In the genomic region with DNA sequence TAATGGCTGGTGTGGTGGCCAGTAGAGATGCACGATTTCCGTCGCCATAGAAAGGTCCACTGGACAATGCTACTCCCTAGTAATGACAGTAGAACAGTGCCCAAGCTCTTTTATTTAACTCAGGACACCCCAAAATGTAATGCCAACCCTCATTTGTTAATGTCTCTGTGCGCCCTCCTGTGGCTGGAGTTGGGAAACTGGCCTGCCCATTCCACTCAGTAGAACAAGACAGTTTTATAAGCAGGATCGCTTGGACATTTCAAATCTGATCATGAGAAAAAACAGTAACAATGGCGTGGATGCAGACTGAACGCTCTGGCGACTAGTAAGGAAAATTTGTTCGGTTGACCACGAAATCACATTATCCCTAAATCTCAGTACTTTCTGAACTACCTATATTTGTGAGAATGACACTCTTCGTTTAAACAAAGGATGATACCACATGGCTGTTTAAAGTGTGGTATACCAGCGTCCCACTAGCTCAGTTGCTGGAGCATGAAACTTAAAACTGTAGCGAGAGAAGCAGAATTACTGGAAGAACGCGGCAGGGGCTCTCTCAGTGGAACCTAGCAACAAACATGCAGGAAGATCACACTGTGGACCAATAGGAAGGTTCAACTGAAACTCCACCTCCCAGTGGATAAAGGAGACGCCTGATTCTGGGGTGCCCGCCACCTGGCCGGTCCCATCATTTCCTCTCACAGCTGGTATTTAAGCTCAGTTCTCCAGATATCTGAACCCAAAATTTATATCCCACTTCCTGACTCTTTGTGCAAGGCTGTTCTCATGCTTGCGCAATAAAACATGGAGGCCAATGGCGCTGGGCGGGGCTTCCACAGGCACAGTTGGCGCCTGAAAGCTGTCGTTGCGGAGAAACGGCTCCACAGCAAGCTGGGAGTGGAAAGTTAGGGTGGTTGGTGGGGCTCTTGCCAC, we compare ENCODE assay signal across 8 mouse cellular contexts. TPM values are rescaled to one million over a fixed set of nuclear protein-coding genes. Genes with fewer than 3 reads are reported as not detected.
DNase-seq lines count a peak whose midpoint lies in the region; ATAC-seq and TF ChIP-seq lines count a peak whose summit lies in the region.

No protein-coding gene starts in this region.

- POLR2A ChIA-PET in Patski (lab: Charles Lee), result no interaction called here

- in situ Hi-C loops in Patski (cut with MboI; ENCODE audit: low pct_unique_long_range_greater_than_20kb), result no loop called here

- H3K4me1 ChIP-seq in hindbrain, embryonic 14.5 days (replicated peaks; ENCODE audit: control insufficient read depth, insufficient read depth, low read length), result peaks cover 3% of the 10 kb centered on the region; the same call in 1 of the 2 replicates

- no peak for DNase-seq in Patski (ENCODE audit: low read depth, low spot score)
- DNase-seq in cerebellum, postnatal 14 days, result peak; percentile 76 to 83
- peak; percentile 35 to 45 for DNase-seq in frontal cortex, postnatal 25 days (ENCODE audit: low spot score in 2 of 2)
- peak; percentile 72 for DNase-seq in hindbrain, embryonic 14.5 days (ENCODE audit: low spot score)
- peak; percentile 43 to 70 for DNase-seq in layer of hippocampus, postnatal 25 days (ENCODE audit: extremely low spot score in 1 of 2, low spot score in 1 of 2)
- peak; percentile 76 for DNase-seq in lung, postnatal 10 days
- DNase-seq in ovary, postnatal 10 days (ENCODE audit: low spot score), result peak; percentile 27
- DNase-seq in thymus, postnatal 10 days (ENCODE audit: low spot score in 2 of 2), result peak; percentile 42 to 45

- CTCF ChIA-PET in Patski (lab: Charles Lee), result no interaction called here

- WGBS in hindbrain, embryonic 14.5 days, result 28% methylated on average over 25 of the region's 25 CpGs

- no peaks in the 10 kb centered on the region for H3K9me3 ChIP-seq in hindbrain, embryonic 14.5 days (ENCODE audit: control insufficient read depth, low read length)

- peak overlapping the region; percentile 52 for H3K4me2 ChIP-seq in hindbrain, embryonic 14.5 days (replicated peaks)

- H3K9ac ChIP-seq in hindbrain, embryonic 14.5 days, result peak overlapping the region; percentile 48

- no peaks in the 10 kb centered on the region for H3K36me3 ChIP-seq in hindbrain, embryonic 14.5 days (replicated peaks; ENCODE audit: control insufficient read depth, insufficient read depth)

- peak overlapping the region; percentile 92 for H3K27ac ChIP-seq in hindbrain, embryonic 14.5 days

- H3K27me3 ChIP-seq in Patski, result no peaks in the 10 kb centered on the region
- no peaks in the 10 kb centered on the region for H3K27me3 ChIP-seq in hindbrain, embryonic 14.5 days (ENCODE audit: control insufficient read depth, insufficient read depth, low read length)

- TF ChIP-seq CTCF in Patski (IDR thresholded peaks at IDR 0.05), result peak; percentile 58

- H3K4me3 ChIP-seq in hindbrain, embryonic 14.5 days (replicated peaks; ENCODE audit: low read length), result peak overlapping the region; percentile 31

- no peak for ATAC-seq in Patski
- ATAC-seq in hindbrain, embryonic 14.5 days (ENCODE audit: low FRiP score), result peak; percentile 90

RNA-seq across cellular contexts. Expression of a gene that starts 24.9 kb away (rescaled TPM):
- polyA plus RNA-seq in Patski (2021), result 307 TPM
- polyA plus RNA-seq in hindbrain, embryonic 14.5 days (2014; fragmentation: Nextera tagmentation; extraction: Ambion mirVana), result 230 and 235 TPM in 2 replicates
- 100 to 1,000 TPM; 145 to 159 TPM for total RNA-seq in layer of hippocampus, postnatal 25 days (2021)
